Mouse (Mus musculus): ENCODE measurements around the gene Tfpt.

DNA sequence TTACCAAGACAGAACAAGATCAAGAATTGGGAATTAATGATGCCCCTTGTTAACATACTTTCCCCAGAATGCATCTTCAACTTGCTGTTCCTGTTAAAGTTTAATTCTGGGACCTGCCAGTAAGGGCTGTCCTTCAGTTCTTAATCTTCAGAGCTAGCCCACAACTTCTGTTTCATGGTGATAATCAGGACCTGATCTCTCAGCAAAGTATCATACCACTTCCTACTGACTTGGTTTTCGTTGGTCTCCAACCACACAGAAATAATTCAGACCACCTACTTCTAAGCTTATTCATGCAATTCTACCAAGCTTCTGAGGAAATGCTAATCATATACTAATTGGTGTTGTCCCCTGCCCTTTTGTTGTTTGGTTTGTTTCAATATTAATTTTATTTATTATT lies 57.9 kb downstream of the Tfpt start:
- TF ChIP-seq CTCF (IDR thresholded peaks at IDR 0.05; ENCODE audit: low read depth) (no peak), EP300 (IDR thresholded peaks at IDR 0.05; ENCODE audit: low read depth) (no peak)

Data from liver, postnatal 0 days (tissue).